Mouse (Mus musculus) MEL (cell line): ENCODE data around the gene Gtf3c2.

Source experiments
- CTCF ChIP-seq, 3 experiments: IDR thresholded peaks in 2 of 3; conservative IDR thresholded peaks in 1 of 3; 2 replicates each; pipeline ENCODE4 v1.5.1; 2011 to 2012; ENCODE audit warnings: low read length in 3 of 3, low read depth in 2 of 3, mild to moderate bottlenecking in 2 of 3, improper control_type of control experiment in 1 of 3, inconsistent platforms in 1 of 3, mixed read lengths in 1 of 3, moderate library complexity in 1 of 3; ENCODE audit not compliant: control insufficient read depth in 1 of 3, insufficient read depth in 1 of 3, poor library complexity in 1 of 3, severe bottlenecking in 1 of 3
- E2F4 ChIP-seq: IDR thresholded peaks from 2 replicates; pipeline ENCODE4 v1.6.1; 2011; ENCODE audit warnings: low read depth, low read length, improper control_type of control experiment, borderline replicate concordance
- EP300 ChIP-seq, 2 experiments: IDR thresholded peaks; 2 replicates each; pipeline ENCODE4 v1.6.1; 2011; ENCODE audit warnings: improper control_type of control experiment in 2 of 2, low read length in 2 of 2, low read depth in 1 of 2, mild to moderate bottlenecking in 1 of 2
- MXI1 ChIP-seq: IDR thresholded peaks from 2 replicates; pipeline ENCODE4 v1.6.1; 2011; ENCODE audit warnings: mild to moderate bottlenecking, low read depth, low read length, improper control_type of control experiment
- NELFE ChIP-seq: IDR thresholded peaks from 2 replicates; pipeline ENCODE4 v1.6.1; 2011; ENCODE audit warnings: low read depth, low read length, improper control_type of control experiment
- POLR2A ChIP-seq, 2 experiments: IDR thresholded peaks; 2 replicates each; pipeline ENCODE4 v1.6.1; 2011 to 2012; ENCODE audit warnings: low read length in 2 of 2, mild to moderate bottlenecking in 2 of 2, control low read depth in 1 of 2, improper control_type of control experiment in 1 of 2, low read depth in 1 of 2, moderate library complexity in 1 of 2; ENCODE audit not compliant: control insufficient read depth in 1 of 2, insufficient read depth in 1 of 2, poor library complexity in 1 of 2
- TAL1 ChIP-seq: IDR thresholded peaks from 2 replicates; pipeline ENCODE4 v1.6.1; 2012; ENCODE audit warnings: mild to moderate bottlenecking, inconsistent platforms, low read length, moderate library complexity, mixed read lengths
- TBP ChIP-seq: IDR thresholded peaks from 2 replicates; pipeline ENCODE4 v1.8.0; 2011; ENCODE audit warnings: low read depth, low read length, improper control_type of control experiment
- TCF12 ChIP-seq: IDR thresholded peaks from 2 replicates; pipeline ENCODE4 v1.6.1; 2014; ENCODE audit warnings: low read depth, mild to moderate bottlenecking, inconsistent platforms, low read length, improper control_type of control experiment, moderate library complexity
- USF1 ChIP-seq: IDR thresholded peaks from 2 replicates; pipeline ENCODE4 v1.6.1; 2014; ENCODE audit warnings: low read depth, mild to moderate bottlenecking, inconsistent platforms, low read length, improper control_type of control experiment, moderate library complexity

DNA sequence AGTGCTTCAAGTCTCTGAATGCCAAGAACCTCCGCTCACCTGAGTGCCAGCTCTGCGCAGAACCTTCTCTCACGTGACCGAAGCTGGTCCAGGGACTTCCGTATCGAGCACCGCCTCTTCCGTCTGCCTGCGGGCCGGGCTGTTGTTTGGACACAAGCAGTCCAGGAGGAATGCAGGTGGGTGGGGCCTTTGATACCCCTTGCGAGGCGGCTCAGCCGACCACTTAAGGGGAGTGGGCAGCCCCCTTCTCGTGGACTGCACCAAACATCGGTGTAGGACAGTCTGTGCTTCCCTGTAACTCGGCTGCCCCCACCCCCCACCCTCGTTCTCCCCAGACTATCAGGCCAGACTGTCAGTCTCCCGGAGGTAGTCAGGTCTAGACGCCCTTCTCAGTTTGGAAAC lies 25.8 kb downstream of the Gtf3c2 start, which contains the start of gene Mpv17:
- TF ChIP-seq CTCF (IDR thresholded peaks at IDR 0.05 in 2 of 3, conservative IDR thresholded peaks at IDR 0.05 in 1 of 3; ENCODE audit: control insufficient read depth in 1 of 3, insufficient read depth in 1 of 3, low read depth in 2 of 3, low read length in 3 of 3, poor library complexity in 1 of 3, severe bottlenecking in 1 of 3): no peak
- peak in 1 of 2 experiments; percentile 83; a peak in 2 of 4 replicates for TF ChIP-seq POLR2A (IDR thresholded peaks at IDR 0.05; ENCODE audit: control insufficient read depth in 1 of 2, insufficient read depth in 1 of 2, low read depth in 1 of 2, low read length in 2 of 2, poor library complexity in 1 of 2)
- peak; percentile 98 for TF ChIP-seq USF1
- TF ChIP-seq NELFE: peak; percentile 62
- no peak for TF ChIP-seq E2F4
- 0 out of 2 replicates have a peak, but pooled peaks have one; percentile 33 for TF ChIP-seq TCF12
- TF ChIP-seq TBP: no peak; the same call in 1 of the 2 replicates
- no peak for TF ChIP-seq EP300 (IDR thresholded peaks at IDR 0.05; ENCODE audit: low read depth in 1 of 2, low read length in 2 of 2)
- TF ChIP-seq TAL1: no peak
- peak; percentile 77 for TF ChIP-seq MXI1
